Mouse (Mus musculus) cortical plate, adult 2 months (tissue): ENCODE data around the gene Prrg2.

Source experiments
- CTCF ChIP-seq: fragments of 200-500 bp; IDR thresholded peaks from 2 replicates; pipeline ENCODE4 v1.5.1; 2011; ENCODE audit warnings: mild to moderate bottlenecking, control low read depth, low read length; ENCODE audit not compliant: insufficient read depth; ENCODE audit errors: extremely low read depth
- POLR2A ChIP-seq: fragments of 200-500 bp; IDR thresholded peaks from 2 replicates; pipeline ENCODE4 v1.6.1; 2011; ENCODE audit warnings: mild to moderate bottlenecking, low read length, control low read depth; ENCODE audit not compliant: insufficient read depth; ENCODE audit errors: extremely low read depth

DNA sequence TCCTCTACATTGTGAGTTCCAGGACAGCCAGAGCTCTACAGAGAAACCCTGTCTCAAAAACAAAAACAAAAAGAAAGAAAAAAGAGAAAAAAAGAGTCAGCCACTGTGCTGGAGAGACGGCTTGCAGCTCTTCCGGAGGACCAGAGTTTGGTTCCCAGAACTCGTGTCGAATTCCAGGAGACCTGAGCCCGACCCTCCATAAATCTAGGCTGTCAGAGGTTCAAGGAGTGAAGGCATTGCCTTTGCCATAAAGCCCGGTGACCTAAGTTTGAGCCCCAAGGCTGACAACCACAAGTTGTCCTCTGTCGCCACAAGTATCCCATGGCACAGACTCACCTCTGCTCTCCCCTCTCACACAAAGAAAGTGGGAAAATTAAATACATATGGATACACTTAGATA, 31.6 kb upstream of the Prrg2 start:
- TF ChIP-seq POLR2A (no peak), CTCF (no peak)
